Mouse (Mus musculus) bone marrow, adult 2 months (tissue): ENCODE results near the gene Rhof. TPM values are rescaled to one million over a fixed set of nuclear protein-coding genes. Genes with fewer than 3 reads are reported as not detected.
A peak's percentile ranks its signal among the peaks of the same experiment; 100 is the strongest.

ENCODE experiments used
- H3K27ac ChIP-seq: fragments of 200-500 bp; 2 replicates; pipeline ENCODE4 v1.5.1; 2012; ENCODE audit warnings: low read depth, mild to moderate bottlenecking, control low read depth, inconsistent platforms, low read length; ENCODE audit not compliant: control insufficient read depth, poor library complexity, insufficient read depth
- H3K4me1 ChIP-seq: fragments of 200-500 bp; 2 replicates; pipeline ENCODE4 v1.6.1; 2011; ENCODE audit warnings: low read length; ENCODE audit not compliant: control insufficient read depth, insufficient read depth
- H3K4me3 ChIP-seq: fragments of 200-500 bp; replicated peaks from 2 replicates; pipeline ENCODE3; 2011; ENCODE audit warnings: mild to moderate bottlenecking, low read depth, low read length, control low read depth; ENCODE audit not compliant: control insufficient read depth
- CTCF ChIP-seq: fragments of 200-500 bp; IDR thresholded peaks from 2 replicates; pipeline ENCODE4 v1.5.1; 2011; ENCODE audit warnings: low read length, control low read depth; ENCODE audit not compliant: control insufficient read depth, insufficient read depth
- POLR2A ChIP-seq: fragments of 200-500 bp; IDR thresholded peaks from 2 replicates; pipeline ENCODE4 v1.6.1; 2011; ENCODE audit warnings: low read depth, mild to moderate bottlenecking, control low read depth, low read length, borderline replicate concordance; ENCODE audit not compliant: control insufficient read depth
- WGBS: fragments of 180-500 bp; shearing (Covaris S2); methylation state at CpG from one replicate; pipeline ENCODE4 v1.1.7; 2018; 5-methylcytosine and 5-hydroxymethylcytosine counted together
- polyA plus RNA-seq: library from polyadenylated mRNA; stranded (reverse); fragments of >200 nt; gene quantifications from 2 replicates; pipeline ENCODE4 v1.2.4, GENCODE M21; 2011; ENCODE audit warnings: low replicate concordance; ENCODE audit not compliant: missing spikeins, insufficient read depth, insufficient read length

Rhof gene
- polyA plus RNA-seq, 1 experiment: 7.2 TPM

- Histone ChIP-seq H3K27ac (no peak overlapping the region), H3K4me1 (peaks cover 7% of the 10 kb centered on the region; the same call in 1 of the 2 replicates), H3K4me3 (no peak overlapping the region)
- WGBS: 60% methylated on average over 6 of the region's 6 CpGs
- no peak for TF ChIP-seq CTCF
- no peak for TF ChIP-seq POLR2A
Observed at GRCm38 (mm10) chr5:123127031-123127430, 5.5 kb downstream of the Rhof start.

- peak; percentile 47; the same call in 1 of the 2 replicates for TF ChIP-seq POLR2A
- no peak; the same call in 1 of the 2 replicates for TF ChIP-seq CTCF
- WGBS: 2% methylated on average over 18 of the region's 18 CpGs
- Histone ChIP-seq H3K4me3 (peak overlapping the region; percentile 30), H3K4me1 (peaks cover 7% of the 10 kb centered on the region; the same call in 1 of the 2 replicates), H3K27ac (peak overlapping the region; percentile 82)
Observed at GRCm38 (mm10) chr5:123125638-123126406, 6.7 kb downstream of the Rhof start.

GRCm38 (mm10) chr5:123125105-123125504 lies 7.4 kb downstream of the Rhof start:
- no peak overlapping the region for H3K4me3 ChIP-seq
- WGBS: 62% methylated on average over 6 of the region's 6 CpGs
- TF ChIP-seq CTCF: no peak
- TF ChIP-seq POLR2A: no peak
- no peak overlapping the region for H3K27ac ChIP-seq
- peaks cover 6% of the 10 kb centered on the region; the same call in 1 of the 2 replicates for H3K4me1 ChIP-seq

- peak; percentile 63 for TF ChIP-seq CTCF
- TF ChIP-seq POLR2A: no peak
- H3K4me3 ChIP-seq: no peak overlapping the region
- WGBS: 86% methylated on average over 4 of the region's 4 CpGs
- peaks cover 6% of the 10 kb centered on the region; the same call in 1 of the 2 replicates for H3K4me1 ChIP-seq
- H3K27ac ChIP-seq: no peak overlapping the region
Observed at GRCm38 (mm10) chr5:123122181-123122580, 10.3 kb downstream of the Rhof start.

- Histone ChIP-seq H3K27ac (no peak overlapping the region), H3K4me1 (peaks cover 3% of the 10 kb centered on the region; the same call in 1 of the 2 replicates), H3K4me3 (no peak overlapping the region)
- WGBS: 92% methylated on average over 7 of the region's 7 CpGs
- TF ChIP-seq POLR2A (no peak), CTCF (no peak)
Observed at GRCm38 (mm10) chr5:123120624-123121215, 11.8 kb downstream of the Rhof start.

- Histone ChIP-seq H3K4me3 (no peak overlapping the region), H3K27ac (no peak overlapping the region), H3K4me1 (no peaks in the 10 kb centered on the region)
- 23% methylated on average over 10 of the region's 10 CpGs for WGBS
- TF ChIP-seq POLR2A: no peak
- TF ChIP-seq CTCF: no peak
Observed at GRCm38 (mm10) chr5:123118826-123119225, 13.7 kb downstream of the Rhof start.

DNA sequence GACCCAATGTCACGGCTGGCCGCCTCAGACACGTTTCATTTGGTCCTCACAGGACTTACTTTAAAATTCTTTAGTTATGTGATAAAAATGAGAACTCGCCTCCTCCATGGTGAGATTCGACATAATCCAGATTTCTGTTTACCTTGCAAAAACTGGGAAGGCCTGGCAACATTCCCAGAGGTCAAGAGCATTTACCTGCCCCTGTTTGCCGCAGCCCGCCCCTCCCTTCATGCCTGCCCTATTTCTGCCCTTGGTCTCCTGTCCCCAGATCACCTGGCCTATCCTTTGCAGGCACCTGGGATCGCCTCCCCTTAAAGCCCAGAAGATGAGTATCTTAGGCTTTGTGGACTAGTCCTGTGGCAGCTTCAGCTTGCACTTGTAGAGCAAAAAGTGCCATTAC lies 14.7 kb downstream of the Rhof start:
- no peak overlapping the region for H3K27ac ChIP-seq
- TF ChIP-seq POLR2A: no peak
- whole genome bisulfite sequencing: 89% methylated on average over 8 of the region's 8 CpGs
- no peak overlapping the region for H3K4me3 ChIP-seq
- no peaks in the 10 kb centered on the region for H3K4me1 ChIP-seq

DNA sequence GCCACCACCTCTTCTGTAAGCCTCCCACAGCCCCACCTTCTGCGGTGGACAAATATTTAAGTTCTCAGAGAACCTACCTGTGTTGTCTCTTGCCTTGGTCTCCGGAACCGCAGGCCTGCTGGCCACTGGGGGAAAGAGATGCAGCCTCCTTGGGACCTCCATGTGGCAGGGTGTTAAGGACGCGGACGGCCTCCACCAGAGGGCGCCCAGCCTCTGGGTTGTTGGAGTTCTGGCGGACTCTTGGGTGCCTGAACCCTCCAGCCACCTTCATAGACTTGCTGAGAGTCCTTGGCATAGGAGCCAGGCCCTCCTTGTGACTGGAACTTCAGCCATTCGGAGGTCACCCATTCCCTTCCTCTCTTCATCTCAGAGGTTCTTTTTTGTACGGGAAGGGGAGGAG lies 15.2 kb downstream of the Rhof start:
- WGBS: 10% methylated on average over 10 of the region's 10 CpGs
- H3K4me3 ChIP-seq: no peak overlapping the region
- TF ChIP-seq CTCF (peak; percentile 90), POLR2A (no peak)
- H3K27ac ChIP-seq: no peak overlapping the region
- no peaks in the 10 kb centered on the region for H3K4me1 ChIP-seq
